Mouse (Mus musculus) spleen, postnatal 10 days (tissue): ENCODE measurements around the gene Heatr6.
A peak's percentile ranks its signal among the peaks of the same experiment; 100 is the strongest.

Source experiments
- DNase-seq, 2 experiments: peaks; one replicate each; pipeline ENCODE4 v3.0.0; 2021 to 2022; ENCODE audit warnings: low spot score in 2 of 2

Gene Heatr6

GRCm38 (mm10) chr11:83802166-83802565, 48.7 kb downstream of the Heatr6 start:
- peak in 1 of 2 experiments; percentile 43 for DNase-seq

- no peak for DNase-seq
Observed at GRCm38 (mm10) chr11:83802581-83802980, 49.1 kb downstream of the Heatr6 start.

DNA sequence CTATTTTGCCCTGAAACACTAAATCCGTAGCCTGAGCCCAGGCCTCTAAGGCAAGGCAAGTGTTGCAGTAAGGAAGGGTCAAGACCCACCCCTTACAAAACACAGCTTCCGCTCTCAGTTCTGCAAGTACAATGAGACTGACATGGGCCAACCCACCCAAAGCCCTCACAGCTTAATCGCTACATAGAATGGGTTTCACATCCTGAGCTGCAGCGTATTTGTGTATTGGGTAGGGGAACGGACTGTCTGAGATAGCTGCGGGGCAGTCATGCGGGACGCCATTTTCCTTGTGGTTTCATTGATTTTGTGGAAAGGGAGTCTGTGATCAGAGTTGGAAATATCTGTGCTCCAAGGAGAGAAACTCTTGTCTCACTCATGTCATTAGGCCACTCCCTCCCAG, 56.9 kb downstream of the Heatr6 start:
- DNase-seq: no peak

GRCm38 (mm10) chr11:83815191-83815590, 61.7 kb downstream of the Heatr6 start:
- DNase-seq: no peak

DNA sequence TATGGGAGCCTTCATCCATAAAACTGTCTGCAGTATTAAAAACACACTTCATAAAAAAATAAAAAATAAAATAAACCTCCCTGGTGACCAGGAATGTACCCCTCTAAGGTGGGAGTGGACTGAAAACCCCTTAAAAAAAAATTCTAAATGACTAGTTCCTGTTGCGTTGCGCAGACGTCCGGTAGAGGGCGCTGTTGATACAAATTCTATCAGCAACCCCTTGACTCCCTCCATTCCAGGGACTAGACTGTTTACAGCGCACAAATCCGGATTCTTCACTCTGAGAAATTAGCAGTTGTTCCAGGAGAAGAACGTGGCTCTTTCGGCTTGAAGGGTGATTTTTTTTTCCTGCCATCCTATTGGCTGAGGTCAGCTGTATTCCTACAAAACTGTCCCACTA, 62.1 kb downstream of the Heatr6 start:
- peak; percentile 24 to 71 for DNase-seq

- DNase-seq: no peak
Observed at GRCm38 (mm10) chr11:83817048-83817447, 63.6 kb downstream of the Heatr6 start.

DNA sequence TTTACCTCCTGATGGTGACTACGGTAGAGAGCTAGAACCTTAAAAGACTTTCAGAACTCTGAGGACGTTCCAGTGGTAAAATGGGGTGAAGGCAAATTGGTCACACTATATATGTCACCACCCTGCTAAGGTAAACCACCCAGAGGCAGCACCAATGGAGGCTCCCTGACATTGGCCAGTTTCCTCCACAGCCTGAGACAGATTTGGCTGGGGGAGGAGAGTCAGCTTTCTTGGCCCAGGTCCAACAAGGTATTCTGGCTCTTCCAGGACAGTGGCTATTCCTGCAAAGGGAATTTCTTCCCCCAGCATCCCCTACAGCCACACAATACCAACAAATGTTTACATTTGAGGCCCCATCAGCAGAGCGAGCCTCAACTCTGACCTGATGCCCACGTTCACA, 64.5 kb downstream of the Heatr6 start:
- DNase-seq: no peak

DNA sequence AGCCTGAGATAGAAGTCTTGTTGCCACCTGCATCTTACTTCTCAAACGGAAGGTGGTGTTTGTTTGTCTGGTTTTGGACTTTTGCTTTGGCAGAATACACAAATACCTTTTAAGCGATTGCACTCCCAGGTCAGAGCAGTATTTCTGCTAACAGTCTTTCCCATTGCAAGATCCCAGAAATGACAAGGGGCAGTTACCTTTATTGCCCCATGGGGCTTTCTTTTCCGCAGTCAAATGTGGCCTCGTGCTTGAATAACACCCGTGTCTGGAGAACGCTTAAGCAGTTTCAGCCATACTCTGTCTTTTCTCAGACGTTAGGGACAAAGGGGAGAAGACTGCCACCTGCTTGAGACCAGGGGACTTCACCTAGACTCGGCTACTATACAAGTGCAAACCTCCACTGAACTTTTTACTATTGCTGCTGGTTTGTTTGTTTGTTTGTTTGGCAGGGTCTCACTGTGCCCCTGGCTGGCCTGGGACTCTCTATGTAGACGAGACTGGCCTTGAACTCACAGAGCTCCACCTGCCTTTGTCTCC, 65.2 kb downstream of the Heatr6 start:
- no peak for DNase-seq

- no peak for DNase-seq
Observed at GRCm38 (mm10) chr11:83819806-83820483, 66.4 kb downstream of the Heatr6 start.

DNA sequence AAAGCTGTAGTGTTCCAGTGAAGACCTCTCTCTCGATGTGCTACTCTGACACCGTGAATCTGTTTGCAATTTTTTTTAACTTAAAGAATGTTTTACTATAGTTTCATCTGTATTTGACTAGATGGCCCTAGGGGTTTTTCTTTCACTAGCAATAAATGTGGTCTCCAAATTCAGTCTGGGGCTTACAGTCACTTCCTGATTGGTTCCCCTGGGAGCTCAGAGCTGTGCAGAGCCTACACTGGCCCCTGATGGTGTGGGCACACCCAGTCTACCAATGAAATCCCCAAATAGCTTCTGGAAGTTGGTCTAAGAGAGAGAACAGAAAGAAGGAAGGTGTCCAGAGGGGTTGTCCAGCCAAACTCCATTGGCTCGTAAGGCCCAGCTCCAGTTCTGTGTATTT, 72.6 kb downstream of the Heatr6 start:
- no peak for DNase-seq

- DNase-seq: no peak
Observed at GRCm38 (mm10) chr11:83828553-83829142, 75.2 kb downstream of the Heatr6 start.

DNA sequence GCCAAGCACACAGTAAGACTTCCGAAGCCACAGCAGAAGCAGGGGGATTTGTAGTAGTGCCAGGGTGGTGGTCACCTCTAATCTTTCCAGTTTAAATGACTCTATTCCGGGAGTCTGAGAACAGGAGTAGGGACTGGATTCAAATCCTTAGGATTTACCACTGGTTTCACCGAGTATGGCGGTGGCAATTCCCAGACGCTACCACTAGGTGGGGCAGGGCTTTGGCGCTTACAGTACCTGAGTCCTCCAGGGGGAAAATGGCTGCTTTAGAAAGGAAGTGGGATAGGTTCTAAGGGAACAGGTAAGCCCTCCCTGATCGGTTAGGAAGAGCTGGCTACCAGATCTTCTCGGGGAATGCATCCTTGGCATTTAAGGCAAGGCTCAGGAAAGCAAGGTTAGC, 78.9 kb downstream of the Heatr6 start:
- DNase-seq: peak in 1 of 2 experiments; percentile 55
